Mouse (Mus musculus): ENCODE results near the gene Apoc1. TPM values are rescaled to one million over a fixed set of nuclear protein-coding genes. Genes with fewer than 3 reads are reported as not detected.

Apoc1 gene
- total RNA-seq, 4 experiments from 2014 or later: 5.3 to 10.7 (median 6.0) TPM

Other genes with a start within 250 kb of the Apoc1 start
- 100 to 1,000 TPM in 1 of 4 experiments, 10 to 100 TPM in 3; 87.6 to 103 (median 95.0) TPM for gene Mark4, start 233.8 kb downstream of the Apoc1 start, total RNA-seq (2022)
- gene Exoc3l2, start 229.3 kb downstream of the Apoc1 start, total RNA-seq (2022): under 1 TPM; 0.08 to 0.41 (median 0.38) TPM
- gene Bloc1s3, start 184.3 kb downstream of the Apoc1 start, total RNA-seq (2022): 1 to 10 TPM; 4.7 to 6.7 (median 5.9) TPM
- 10 to 100 TPM; 17.1 to 25.2 (median 21.6) TPM for gene Trappc6a, start 184.3 kb downstream of the Apoc1 start, total RNA-seq (2022)
- gene Nkpd1, start 174.8 kb downstream of the Apoc1 start, total RNA-seq (2022): under 1 TPM; 0.39 to 0.86 (median 0.77) TPM
- 100 to 1,000 TPM in 2 of 4 experiments, 10 to 100 TPM in 2; 97.7 to 120 (median 108) TPM for gene Ppp1r37, start 129.6 kb downstream of the Apoc1 start, total RNA-seq (2022)
- gene Zfp296, start 115.4 kb downstream of the Apoc1 start, total RNA-seq (2022): 1 to 10 TPM in 2 of 4 experiments, under 1 TPM in 2; 0.90 to 1.3 (median 1.0) TPM
- gene Gemin7, start 115.1 kb downstream of the Apoc1 start, total RNA-seq (2022): 10 to 100 TPM; 43.4 to 54.4 (median 49.2) TPM
- gene Clasrp, start 88.2 kb downstream of the Apoc1 start, total RNA-seq (2022): 100 to 1,000 TPM in 2 of 4 experiments, 10 to 100 TPM in 2; 96.9 to 109 (median 101) TPM
- gene Relb, start 63.2 kb downstream of the Apoc1 start, total RNA-seq (2022): 10 to 100 TPM in 2 of 4 experiments, 1 to 10 TPM in 2; 8.3 to 11.2 (median 10.5) TPM
- gene Clptm1, start 27.6 kb downstream of the Apoc1 start, total RNA-seq (2022): 100 to 1,000 TPM; 140 to 150 (median 146) TPM
- under 1 TPM in 1 of 4 experiments, not detected in 3; 0.66 TPM for gene Apoc2, start 14.7 kb downstream of the Apoc1 start, total RNA-seq (2022)
- not detected for gene Gm44805, start 11.2 kb downstream of the Apoc1 start, total RNA-seq (2022)
- gene Apoc4, start 11.2 kb downstream of the Apoc1 start, total RNA-seq (2022): 1 to 10 TPM in 1 of 4 experiments, not detected in 3; 1.2 TPM
- gene Apoe, start 6.5 kb upstream of the Apoc1 start, total RNA-seq (2022): 1,000 to 10,000 TPM; 1,861 to 4,366 (median 2,827) TPM
- gene Tomm40, start 22.8 kb upstream of the Apoc1 start, total RNA-seq (2022): 100 to 1,000 TPM; 104 to 112 (median 109) TPM
- 1 to 10 TPM; 5.7 to 8.2 (median 7.0) TPM for gene Nectin2, start 57.8 kb upstream of the Apoc1 start, total RNA-seq (2022)
- 10 to 100 TPM; 11.0 to 15.2 (median 13.2) TPM for gene Bcam, start 78.4 kb upstream of the Apoc1 start, total RNA-seq (2022)
- gene Cblc, start 104.1 kb upstream of the Apoc1 start, total RNA-seq (2022): not detected
- gene Bcl3, start 130.1 kb upstream of the Apoc1 start, total RNA-seq (2022): 10 to 100 TPM in 1 of 4 experiments, 1 to 10 TPM in 1, under 1 TPM in 2; 0.75 to 11.9 (median 2.3) TPM
- 1 to 10 TPM; 1.5 to 2.6 (median 2.2) TPM for gene Gm19345, start 159.3 kb upstream of the Apoc1 start, total RNA-seq (2022)
- gene Ceacam16, start 168.6 kb upstream of the Apoc1 start, total RNA-seq (2022): not detected
- gene Ceacam19, start 195.3 kb upstream of the Apoc1 start, total RNA-seq (2022): not detected
- 10 to 100 TPM; 12.5 to 16.1 (median 13.8) TPM for gene Pvr, start 228.5 kb upstream of the Apoc1 start, total RNA-seq (2022)